Mouse (Mus musculus) NIH3T3 (cell line): ENCODE data around the gene Gm27021.

Experiments
- DNase-seq: peaks from one replicate; pipeline ENCODE4 v3.0.0-alpha.2; 2012; ENCODE audit warnings: low read depth

The Gm27021 gene

DNA sequence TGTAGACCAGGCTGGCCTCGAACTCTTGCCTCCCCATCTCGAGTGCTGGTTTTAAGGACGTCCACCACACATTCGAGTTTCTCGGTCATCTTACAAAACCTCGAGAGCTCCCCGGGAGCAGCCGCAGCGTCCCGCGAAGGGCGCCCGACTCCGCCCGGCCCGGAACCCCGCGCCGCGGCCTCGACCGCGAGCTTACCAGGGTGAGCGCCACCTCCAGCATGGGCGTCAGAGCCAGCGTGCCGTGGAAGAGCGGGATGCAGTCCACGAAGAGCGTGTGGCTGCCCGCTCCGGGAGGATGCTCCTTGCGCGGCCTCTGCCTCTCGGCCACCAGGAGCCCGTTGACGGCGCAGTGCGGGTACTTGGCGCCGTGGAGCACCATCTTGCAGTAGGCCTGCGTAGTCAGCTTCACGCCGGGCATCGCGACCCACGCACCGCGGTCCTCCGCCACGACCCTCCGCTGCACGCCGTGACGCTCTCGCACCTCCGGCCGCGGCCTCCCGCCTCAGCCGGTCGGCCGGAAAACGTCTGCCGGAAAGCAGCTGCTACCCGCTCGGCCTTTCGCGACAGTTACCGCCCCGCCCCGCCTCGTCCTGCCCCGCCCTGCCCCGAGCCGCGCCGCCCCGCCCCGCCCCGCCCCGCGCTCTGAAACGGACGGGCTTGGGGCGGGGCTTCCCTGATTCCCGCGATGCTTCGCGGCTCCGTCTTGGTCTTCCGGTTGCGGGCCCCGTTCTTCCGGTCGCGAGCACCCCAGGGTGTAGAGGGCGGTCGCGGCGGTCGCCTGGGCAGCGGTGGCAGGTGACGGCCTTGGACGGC lies at the start of gene Gm27021, which contains the start of gene Cox4i1:
Gene Gm27021 (minus strand): TSS at position 519 of the 813 bp plus-strand sequence.
Gene Cox4i1 (plus strand): TSS at position 662 of the 813 bp plus-strand sequence.
- peak; percentile 97 for DNase-seq

DNA sequence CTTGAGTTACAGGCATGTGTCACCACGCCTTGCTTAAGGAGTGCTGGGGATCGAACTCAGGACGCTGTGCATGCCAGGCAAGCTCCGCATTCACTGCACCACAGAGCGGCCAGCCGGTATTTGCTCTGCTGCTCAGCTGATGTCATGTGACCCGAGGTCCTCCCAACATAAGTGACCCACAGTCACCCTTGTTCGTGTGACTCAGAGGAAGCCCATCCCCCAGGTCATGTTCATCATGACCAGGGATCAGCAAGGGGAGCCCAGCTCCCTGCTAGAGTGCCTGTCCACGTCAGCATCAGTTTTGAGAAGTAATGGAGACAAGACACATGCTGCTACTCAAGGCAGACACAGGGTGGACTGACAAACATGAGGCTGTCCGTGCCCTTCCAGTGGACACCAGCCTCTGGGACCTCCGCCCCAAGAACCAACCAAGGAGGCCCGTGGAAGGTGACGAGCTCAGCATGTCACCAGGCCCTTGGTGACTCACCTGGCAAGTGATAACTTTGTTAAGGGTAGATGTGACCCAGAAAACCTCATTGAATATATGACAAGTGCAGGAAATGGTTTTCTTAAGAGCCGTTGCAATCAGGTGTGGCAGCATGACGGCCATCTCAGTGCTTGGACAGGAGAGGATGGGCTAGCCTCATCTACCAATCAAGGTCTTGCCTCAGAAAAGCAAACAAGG lies 48.3 kb upstream of the Gm27021 start:
- no peak for DNase-seq

GRCm38 (mm10) chr8:120715200-120715599 lies 47.3 kb upstream of the Gm27021 start:
- DNase-seq, result no peak

- no peak for DNase-seq
Measured at GRCm38 (mm10) chr8:120709176-120709575, 41.3 kb upstream of the Gm27021 start.

- DNase-seq, result no peak
Measured at GRCm38 (mm10) chr8:120706193-120706592, 38.3 kb upstream of the Gm27021 start.

DNA sequence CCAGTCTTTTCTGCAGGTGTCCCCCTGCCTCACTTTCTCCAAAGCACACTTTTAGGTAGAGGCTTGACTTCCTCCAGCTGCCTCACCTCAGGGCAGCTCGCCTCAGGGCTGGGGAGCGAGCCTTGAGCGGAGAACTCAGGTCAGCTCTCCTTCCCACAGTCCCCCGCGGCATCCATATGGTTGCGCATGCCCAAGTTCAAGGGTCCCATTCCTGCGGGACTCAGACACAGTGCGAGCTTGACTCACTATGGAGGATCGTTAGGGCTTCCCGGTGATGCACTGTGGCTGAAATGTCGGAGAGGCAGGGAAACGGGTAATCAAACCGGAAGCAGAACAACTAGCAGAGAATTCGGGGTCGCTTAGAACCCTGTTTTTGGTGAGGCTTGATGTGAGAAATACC lies 37.3 kb upstream of the Gm27021 start:
- DNase-seq, result no peak

GRCm38 (mm10) chr8:120704203-120704602 lies 36.3 kb upstream of the Gm27021 start:
- no peak for DNase-seq

DNA sequence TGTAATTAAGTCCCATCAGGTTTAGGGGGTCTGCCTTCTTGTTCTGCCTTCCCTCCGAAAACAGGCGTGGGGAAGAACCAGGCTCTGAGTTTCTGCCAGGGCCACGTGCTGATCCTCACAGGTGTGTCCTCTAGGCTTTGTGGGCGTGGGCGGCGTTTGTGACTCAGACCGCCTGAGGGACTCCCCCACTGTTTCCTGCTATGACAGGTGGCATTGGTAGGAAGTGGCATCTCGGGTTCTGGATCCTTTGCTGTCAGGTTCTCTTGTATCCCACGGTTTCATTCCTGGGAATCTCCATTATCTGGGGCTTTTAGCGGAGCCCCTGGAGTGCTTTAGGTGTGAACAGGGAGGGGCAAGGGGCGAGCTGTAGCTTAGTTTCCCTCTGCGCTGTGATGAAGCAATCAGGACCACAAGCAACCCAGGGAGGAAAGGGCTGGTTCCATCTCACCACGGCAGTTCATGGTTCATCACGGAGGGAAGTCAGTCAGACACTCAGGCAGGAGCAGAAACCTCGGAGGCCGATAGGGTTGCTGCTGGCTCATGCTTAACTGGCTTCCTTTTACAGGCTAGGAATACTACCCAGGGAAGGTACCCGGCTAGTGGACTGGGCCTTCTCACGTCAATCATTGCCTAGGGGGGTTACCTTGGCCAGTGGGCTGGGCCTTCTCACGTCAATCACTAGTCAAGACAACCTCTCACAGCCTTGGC lies 34.0 kb upstream of the Gm27021 start:
- no peak for DNase-seq

GRCm38 (mm10) chr8:120700053-120700452 lies 32.2 kb upstream of the Gm27021 start:
- DNase-seq, result no peak

DNA sequence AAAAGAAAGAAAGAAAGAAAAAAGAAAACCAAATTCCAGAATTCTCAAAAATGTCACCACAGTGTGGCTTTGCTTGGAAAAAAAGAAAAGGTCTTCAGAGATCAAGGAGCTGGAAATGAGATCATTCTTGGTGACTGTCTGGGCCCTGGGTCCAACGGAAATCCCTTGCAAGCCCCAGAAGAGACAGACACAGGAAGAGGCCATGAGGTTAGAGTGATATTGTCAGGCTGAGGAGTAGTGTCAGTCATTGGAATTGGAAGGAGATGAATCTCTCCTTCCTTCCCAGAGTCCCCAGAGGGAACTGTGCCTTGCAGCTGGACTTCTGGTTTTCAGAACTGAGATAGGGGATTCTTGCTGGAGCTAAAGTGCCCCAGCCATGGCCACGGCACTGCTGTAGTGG lies 31.7 kb upstream of the Gm27021 start:
- DNase-seq, result no peak

DNA sequence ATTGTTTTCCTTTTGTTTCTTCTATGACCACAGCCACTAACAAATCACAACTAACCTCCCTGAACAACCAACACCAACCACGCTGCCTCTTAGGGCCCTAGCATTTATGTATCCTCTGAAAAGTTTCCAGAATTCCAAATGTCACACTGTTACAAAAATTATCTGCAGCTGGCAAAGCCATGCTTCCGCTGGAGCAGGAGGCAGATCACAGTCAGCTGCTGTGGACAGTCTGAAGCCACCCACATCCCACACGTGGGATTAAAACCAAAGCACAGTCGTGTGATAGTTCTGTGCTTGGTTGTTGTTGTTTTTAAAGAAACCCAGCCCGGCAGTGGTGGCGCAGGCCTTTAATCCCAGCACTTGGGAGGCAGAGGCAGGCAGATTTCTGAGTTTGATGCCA lies 31.2 kb upstream of the Gm27021 start:
- no peak for DNase-seq

GRCm38 (mm10) chr8:120698426-120698825 lies 30.5 kb upstream of the Gm27021 start:
- DNase-seq, result no peak

DNA sequence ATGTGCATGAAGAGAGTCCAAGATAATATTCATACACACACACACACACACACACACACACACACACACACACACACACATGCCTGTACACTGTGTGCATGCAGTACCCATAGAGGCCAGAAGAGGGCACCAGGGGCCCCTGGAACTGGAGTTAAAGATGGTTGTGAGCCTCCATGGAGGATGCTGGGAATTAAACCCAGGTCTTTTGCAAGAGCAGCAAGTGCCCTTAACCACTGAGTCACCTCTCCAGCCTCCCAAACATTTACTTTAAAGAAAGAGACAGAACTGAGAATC lies 30.0 kb upstream of the Gm27021 start:
- DNase-seq, result peak; percentile 22

- no peak for DNase-seq
Measured at GRCm38 (mm10) chr8:120697154-120697978, 29.5 kb upstream of the Gm27021 start.

- no peak for DNase-seq
Measured at GRCm38 (mm10) chr8:120696401-120697153, 28.7 kb upstream of the Gm27021 start.

GRCm38 (mm10) chr8:120693861-120694493 lies 26.1 kb upstream of the Gm27021 start:
- no peak for DNase-seq

DNA sequence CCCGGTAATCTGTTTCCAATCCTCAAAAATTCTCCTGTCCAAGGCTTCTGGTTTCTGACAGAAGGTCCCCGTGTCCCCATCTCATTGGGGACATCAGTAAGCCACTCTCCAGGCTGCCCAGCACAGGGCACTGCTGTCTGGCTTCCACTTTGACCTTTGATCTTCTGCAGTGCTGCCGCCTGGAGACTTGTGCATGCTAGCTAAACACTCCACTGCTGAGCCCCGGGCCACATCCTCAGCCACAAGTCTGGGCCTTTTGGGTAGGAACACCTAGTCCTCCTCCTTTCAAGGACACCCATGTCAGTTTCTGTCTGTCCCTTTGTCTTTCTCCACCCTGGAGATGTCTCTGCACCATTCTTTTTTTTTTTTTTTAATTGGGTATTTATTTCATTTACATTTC lies 25.1 kb upstream of the Gm27021 start:
- no peak for DNase-seq

GRCm38 (mm10) chr8:120688511-120688910 lies 20.6 kb upstream of the Gm27021 start:
- DNase-seq, result no peak

GRCm38 (mm10) chr8:120687786-120688185 lies 19.9 kb upstream of the Gm27021 start:
- no peak for DNase-seq

DNA sequence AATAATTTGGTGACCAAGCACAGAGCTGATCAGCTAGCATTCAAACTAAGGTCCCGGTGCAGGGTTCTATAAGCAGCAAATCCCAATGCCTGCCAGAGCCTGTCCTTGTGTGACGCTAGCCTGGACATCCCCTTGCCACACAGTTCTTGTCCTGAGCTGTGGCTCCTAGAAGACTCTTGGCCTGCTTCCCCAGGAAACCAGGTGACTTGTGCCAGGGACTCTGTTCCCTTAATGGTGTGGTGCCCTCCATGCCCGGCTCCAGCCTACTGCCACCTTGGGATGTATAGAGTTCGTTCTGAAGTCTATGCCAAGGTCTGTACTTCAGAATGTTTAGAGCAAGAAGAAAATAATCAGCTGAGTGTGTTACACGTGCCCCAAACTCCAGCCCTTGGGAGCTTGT lies 18.7 kb upstream of the Gm27021 start:
- no peak for DNase-seq

GRCm38 (mm10) chr8:120686051-120686450 lies 18.2 kb upstream of the Gm27021 start:
- DNase-seq, result no peak
